Mouse (Mus musculus) hematopoietic stem cell, adult 5-6 weeks (primary cell): ENCODE results near the gene Zfp446. TPM values are rescaled to one million over a fixed set of nuclear protein-coding genes. Genes with fewer than 3 reads are reported as not detected.
"Not testable (repeated sequence)": the region's sequence is repeated elsewhere in the genome, so short reads cannot be mapped to it uniquely, and the experiment has no call there.

ENCODE experiments used
- ATAC-seq, 2 experiments: fragments of 125-278 bp in 1 of 2; replicated peaks in 1 of 2; 2 replicates each; pipeline ENCODE4 v1.8.0; 2016 to 2017; ENCODE audit warnings: inconsistent platforms in 2 of 2, mild to moderate bottlenecking in 2 of 2, moderate number of reproducible peaks in 2 of 2, low read depth in 1 of 2, moderate TSS enrichment in 1 of 2; ENCODE audit not compliant: low FRiP score in 2 of 2, poor library complexity in 2 of 2, severe bottlenecking in 2 of 2, insufficient read depth in 1 of 2, low TSS enrichment in 1 of 2
- total RNA-seq: library from RNA; stranded (forward); fragments of 172-1452, 232-1000 nt; gene quantifications from 2 replicates; pipeline ENCODE4 v1.2.3, GENCODE M21; 2017

Zfp446 gene
- 3.7 and 6.4 TPM in 2 replicates for total RNA-seq

GRCm38 (mm10) chr7:12977682-12978389 lies at the start of gene Zfp446:
Zfp446 (plus strand) TSS chr7:12977848.
- peak; percentile 95 to 96 for ATAC-seq

GRCm38 (mm10) chr7:12933615-12934140 lies 44.0 kb upstream of the Zfp446 start:
- no peak for ATAC-seq

- no peak for ATAC-seq
Observed at GRCm38 (mm10) chr7:12934808-12935207, 42.8 kb upstream of the Zfp446 start.

GRCm38 (mm10) chr7:12937254-12937803 lies 40.3 kb upstream of the Zfp446 start:
- ATAC-seq: not testable (repeated sequence)

- ATAC-seq: no peak
Observed at GRCm38 (mm10) chr7:12940599-12940998, 37.0 kb upstream of the Zfp446 start.

GRCm38 (mm10) chr7:12943488-12943887 lies 34.2 kb upstream of the Zfp446 start:
- ATAC-seq: peak; percentile 78 to 88; a peak in 3 of 4 replicates

GRCm38 (mm10) chr7:12949032-12949871 lies 28.4 kb upstream of the Zfp446 start:
- peak; percentile 96 to 97 for ATAC-seq

- no peak; a peak in 1 of 4 replicates for ATAC-seq
Observed at GRCm38 (mm10) chr7:12949872-12950229, 27.8 kb upstream of the Zfp446 start.

GRCm38 (mm10) chr7:12954896-12955295 lies 22.8 kb upstream of the Zfp446 start:
- ATAC-seq: peak; percentile 79 to 87

GRCm38 (mm10) chr7:12957511-12957910 lies 20.1 kb upstream of the Zfp446 start:
- no peak for ATAC-seq

GRCm38 (mm10) chr7:12958948-12959347 lies 18.7 kb upstream of the Zfp446 start:
- no peak for ATAC-seq

- ATAC-seq: no peak
Observed at GRCm38 (mm10) chr7:12959718-12960117, 17.9 kb upstream of the Zfp446 start.

- ATAC-seq: peak; percentile 68 to 73
Observed at GRCm38 (mm10) chr7:12961511-12962141, 16.0 kb upstream of the Zfp446 start.

- peak; percentile 91 to 92 for ATAC-seq
Observed at GRCm38 (mm10) chr7:12965678-12966091, 12.0 kb upstream of the Zfp446 start, which contains the start of gene Zfp324. Zfp324 (plus strand) TSS chr7:12965838.

- ATAC-seq: peak; percentile 10 to 21; a peak in 2 of 4 replicates
Observed at GRCm38 (mm10) chr7:12966104-12966845, 11.4 kb upstream of the Zfp446 start.

- ATAC-seq: no peak
Observed at GRCm38 (mm10) chr7:12970906-12971305, 6.7 kb upstream of the Zfp446 start.
